Mouse (Mus musculus) neutrophil, adult 65 days (primary cell): ENCODE data around the gene 4930432M17Rik. TPM values are rescaled to one million over a fixed set of nuclear protein-coding genes. Genes with fewer than 3 reads are reported as not detected.

Experiments used
- total RNA-seq: library from RNA; stranded (reverse); gene quantifications from 2 replicates; pipeline ENCODE4 v1.2.4, GENCODE M21; 2023

The 4930432M17Rik gene
- not detected in 2 replicates for total RNA-seq

GRCm38 (mm10) chr3:121670462-121670861 is at the start of gene 4930432M17Rik:
Gene 4930432M17Rik, plus strand, starts transcription at chr3:121670762.

GRCm38 (mm10) chr3:121722971-121723844 is 52.6 kb downstream of the 4930432M17Rik start, which contains the start of gene F3:
Gene F3, plus strand, starts transcription at chr3:121723537.

Other genes with a start within 250 kb of the 4930432M17Rik start
- 3.3 and 4.3 TPM in 2 replicates for gene Cnn3, start 244.3 kb upstream of the 4930432M17Rik start, total RNA-seq
- gene Slc44a3, start 138.4 kb upstream of the 4930432M17Rik start, total RNA-seq = 0.14 TPM in 1 of 2 replicates, not detected in the other
- 4.0 and 6.4 TPM in 2 replicates for gene F3, start 52.8 kb downstream of the 4930432M17Rik start, total RNA-seq
- 7.4 and 9.6 TPM in 2 replicates for gene Abcd3, start 144.5 kb downstream of the 4930432M17Rik start, total RNA-seq